Mouse (Mus musculus): Measurements from ENCODE around the gene Gstm7. TPM values are rescaled to one million over a fixed set of nuclear protein-coding genes. Genes with fewer than 3 reads are reported as not detected.
"Not testable (repeated sequence)": the region's sequence is repeated elsewhere in the genome, so short reads cannot be mapped to it uniquely, and the experiment has no call there.

Gstm7 gene
- total RNA-seq (2014; rRNA removed) (28.5 and 36.4 TPM in 2 replicates), polyA plus RNA-seq (2015; fragmentation: Nextera tagmentation; extraction: Ambion mirVana) (38.3 and 38.9 TPM in 2 replicates)

- no peaks in the 10 kb centered on the region for H3K4me1 ChIP-seq (ENCODE audit: insufficient read depth, low read length)
- H3K9me3 ChIP-seq (ENCODE audit: low read length): no peaks in the 10 kb centered on the region
- ATAC-seq (ENCODE audit: low FRiP score): peak; percentile 97
- peak; percentile 99 for DNase-seq (ENCODE audit: low spot score)
- H3K9ac ChIP-seq (replicated peaks; ENCODE audit: low read length, poor library complexity, severe bottlenecking): no peak within 1 kb of the TSS
- H3K27ac ChIP-seq (ENCODE audit: low read depth, low read length): peak within 1 kb of the TSS; percentile 55
- peak; percentile 57 for TF ChIP-seq CTCF (IDR thresholded peaks at IDR 0.05)
- H3K27me3 ChIP-seq (ENCODE audit: insufficient read depth, low read length): no peaks in the 10 kb centered on the region
- no peaks in the 10 kb centered on the region for H3K36me3 ChIP-seq (ENCODE audit: insufficient read depth, low read length)
- H3K4me2 ChIP-seq (ENCODE audit: low read depth, low read length, poor library complexity, severe bottlenecking): peak within 1 kb of the TSS; percentile 28; the same call in 1 of the 2 replicates
- H3K4me3 ChIP-seq (ENCODE audit: low read depth, low read length): no peak within 1 kb of the TSS
- 5% methylated on average over 10 of the region's 10 CpGs for WGBS
Measured at GRCm38 (mm10) chr3:107931670-107932069, at the start of gene Gstm7. Gene Gstm7, minus strand, starts transcription at chr3:107931817.

- Histone ChIP-seq H3K4me2 (ENCODE audit: low read depth, low read length, poor library complexity, severe bottlenecking) (no peak overlapping the region), H3K27me3 (ENCODE audit: insufficient read depth, low read length) (no peaks in the 10 kb centered on the region), H3K9ac (replicated peaks; ENCODE audit: low read length, poor library complexity, severe bottlenecking) (no peak overlapping the region), H3K27ac (ENCODE audit: low read depth, low read length) (no peak overlapping the region), H3K4me1 (ENCODE audit: insufficient read depth, low read length) (no peaks in the 10 kb centered on the region), H3K36me3 (ENCODE audit: insufficient read depth, low read length) (no peaks in the 10 kb centered on the region), H3K9me3 (ENCODE audit: low read length) (no peaks in the 10 kb centered on the region), H3K4me3 (ENCODE audit: low read depth, low read length) (no peak overlapping the region)
- 57% methylated on average over 3 of the region's 3 CpGs for WGBS
- TF ChIP-seq CTCF (IDR thresholded peaks at IDR 0.05): peak; percentile 16
- ATAC-seq (ENCODE audit: low FRiP score) (no peak), DNase-seq (ENCODE audit: low spot score) (no peak)
Measured at GRCm38 (mm10) chr3:107981261-107981660, 49.6 kb upstream of the Gstm7 start.

- H3K9me3 ChIP-seq (ENCODE audit: low read length): no peaks in the 10 kb centered on the region
- no peaks in the 10 kb centered on the region for H3K36me3 ChIP-seq (ENCODE audit: insufficient read depth, low read length)
- H3K4me2 ChIP-seq (ENCODE audit: low read depth, low read length, poor library complexity, severe bottlenecking): no peak overlapping the region
- 81% methylated on average over 3 of the region's 3 CpGs for WGBS
- H3K27me3 ChIP-seq (ENCODE audit: insufficient read depth, low read length): no peaks in the 10 kb centered on the region
- TF ChIP-seq CTCF (IDR thresholded peaks at IDR 0.05): no peak
- H3K4me1 ChIP-seq (ENCODE audit: insufficient read depth, low read length): no peaks in the 10 kb centered on the region
- H3K27ac ChIP-seq (ENCODE audit: low read depth, low read length): no peak overlapping the region
- no peak for ATAC-seq (ENCODE audit: low FRiP score)
- DNase-seq (ENCODE audit: low spot score): no peak
- no peak overlapping the region for H3K4me3 ChIP-seq (ENCODE audit: low read depth, low read length)
- H3K9ac ChIP-seq (replicated peaks; ENCODE audit: low read length, poor library complexity, severe bottlenecking): no peak overlapping the region
Measured at GRCm38 (mm10) chr3:107977691-107978090, 46.1 kb upstream of the Gstm7 start.

GRCm38 (mm10) chr3:107974237-107974636, 42.6 kb upstream of the Gstm7 start:
- TF ChIP-seq CTCF (IDR thresholded peaks at IDR 0.05): no peak
- WGBS: 96% methylated on average over 1 of the region's 1 CpGs
- no peaks in the 10 kb centered on the region for H3K27me3 ChIP-seq (ENCODE audit: insufficient read depth, low read length)
- ATAC-seq (ENCODE audit: low FRiP score) (no peak), DNase-seq (ENCODE audit: low spot score) (no peak)
- no peak overlapping the region for H3K9ac ChIP-seq (replicated peaks; ENCODE audit: low read length, poor library complexity, severe bottlenecking)
- no peaks in the 10 kb centered on the region for H3K4me1 ChIP-seq (ENCODE audit: insufficient read depth, low read length)
- H3K4me3 ChIP-seq (ENCODE audit: low read depth, low read length): no peak overlapping the region
- H3K27ac ChIP-seq (ENCODE audit: low read depth, low read length): no peak overlapping the region
- H3K9me3 ChIP-seq (ENCODE audit: low read length): no peaks in the 10 kb centered on the region
- H3K4me2 ChIP-seq (ENCODE audit: low read depth, low read length, poor library complexity, severe bottlenecking): no peak overlapping the region
- H3K36me3 ChIP-seq (ENCODE audit: insufficient read depth, low read length): no peaks in the 10 kb centered on the region

GRCm38 (mm10) chr3:107972070-107972469, 40.5 kb upstream of the Gstm7 start:
- Histone ChIP-seq H3K27ac (ENCODE audit: low read depth, low read length) (no peak overlapping the region), H3K9ac (replicated peaks; ENCODE audit: low read length, poor library complexity, severe bottlenecking) (no peak overlapping the region), H3K4me3 (ENCODE audit: low read depth, low read length) (no peak overlapping the region), H3K36me3 (ENCODE audit: insufficient read depth, low read length) (no peaks in the 10 kb centered on the region), H3K27me3 (ENCODE audit: insufficient read depth, low read length) (no peaks in the 10 kb centered on the region), H3K4me1 (ENCODE audit: insufficient read depth, low read length) (no peaks in the 10 kb centered on the region), H3K4me2 (ENCODE audit: low read depth, low read length, poor library complexity, severe bottlenecking) (no peak overlapping the region), H3K9me3 (ENCODE audit: low read length) (no peaks in the 10 kb centered on the region)
- TF ChIP-seq CTCF (IDR thresholded peaks at IDR 0.05): no peak
- DNase-seq (ENCODE audit: low spot score): no peak
- ATAC-seq (ENCODE audit: low FRiP score): no peak
- 91% methylated on average over 3 of the region's 3 CpGs for WGBS

GRCm38 (mm10) chr3:107971101-107971500, 39.5 kb upstream of the Gstm7 start:
- H3K4me1 ChIP-seq (ENCODE audit: insufficient read depth, low read length); H3K4me2 ChIP-seq (ENCODE audit: low read depth, low read length, poor library complexity, severe bottlenecking): not testable (repeated sequence)
- WGBS: 52% methylated on average over 3 of the region's 3 CpGs

More at GRCm38 (mm10) chr3:107971101-107971500, 39.5 kb upstream of the Gstm7 start:
- H3K36me3 ChIP-seq (ENCODE audit: insufficient read depth, low read length); H3K9me3 ChIP-seq (ENCODE audit: low read length); H3K27me3 ChIP-seq (ENCODE audit: insufficient read depth, low read length); H3K4me3 ChIP-seq (ENCODE audit: low read depth, low read length); DNase-seq (ENCODE audit: low spot score); ATAC-seq (ENCODE audit: low FRiP score); H3K9ac ChIP-seq (replicated peaks; ENCODE audit: low read length, poor library complexity, severe bottlenecking); H3K27ac ChIP-seq (ENCODE audit: low read depth, low read length): not testable (repeated sequence)

All from midbrain, postnatal 0 days (tissue).